Mouse (Mus musculus) neural tube, embryonic 11.5 days (tissue): ENCODE data around the gene Exoc8. TPM values are rescaled to one million over a fixed set of nuclear protein-coding genes. Genes with fewer than 3 reads are reported as not detected.
A peak's percentile ranks its signal among the peaks of the same experiment; 100 is the strongest.

Experiments used
- ATAC-seq: fragments of 200-750 bp; cut with Nextera tagmentation; 2 replicates; pipeline ENCODE4 v1.8.0; 2017; ENCODE audit warnings: moderate number of reproducible peaks, mild to moderate bottlenecking, moderate TSS enrichment, moderate library complexity; ENCODE audit not compliant: insufficient read depth, low FRiP score, low TSS enrichment
- DNase-seq: peaks from one replicate; pipeline ENCODE4 v3.0.0-alpha.2; 2015; ENCODE audit warnings: low spot score
- H3K27ac ChIP-seq: fragments of 300-500 bp; sonication (generic); 2 replicates; pipeline ENCODE4 v1.5.1; 2014; ENCODE audit warnings: low read depth, mild to moderate bottlenecking, low read length
- H3K27me3 ChIP-seq: fragments of 300-500 bp; sonication (generic); 2 replicates; pipeline ENCODE4 v1.6.1; 2014; ENCODE audit warnings: mild to moderate bottlenecking, low read length, mixed read lengths; ENCODE audit not compliant: control insufficient read depth, insufficient read depth
- H3K36me3 ChIP-seq: fragments of 300-500 bp; sonication (generic); 2 replicates; pipeline ENCODE4 v1.6.1; 2014; ENCODE audit warnings: mild to moderate bottlenecking, low read length, moderate library complexity, mixed read lengths; ENCODE audit not compliant: control insufficient read depth, insufficient read depth
- H3K4me1 ChIP-seq: fragments of 300-500 bp; sonication (generic); 2 replicates; pipeline ENCODE4 v1.6.1; 2014; ENCODE audit warnings: low read length, mixed read lengths; ENCODE audit not compliant: control insufficient read depth, insufficient read depth
- H3K4me2 ChIP-seq: fragments of 300-500 bp; sonication (generic); 2 replicates; pipeline ENCODE4 v1.6.1; 2014; ENCODE audit warnings: low read depth, mild to moderate bottlenecking, moderate library complexity
- H3K4me3 ChIP-seq: fragments of 300-500 bp; sonication (generic); 2 replicates; pipeline ENCODE4 v1.5.1; 2014; ENCODE audit warnings: low read depth, low read length
- H3K9ac ChIP-seq: fragments of 300-500 bp; sonication (generic); 2 replicates; pipeline ENCODE4 v1.6.1; 2014; ENCODE audit warnings: mild to moderate bottlenecking, low read length
- H3K9me3 ChIP-seq: fragments of 300-500 bp; sonication (generic); 2 replicates; pipeline ENCODE4 v1.6.1; 2016; ENCODE audit warnings: low read length; ENCODE audit not compliant: control insufficient read depth
- WGBS: fragments of 180-500 bp; shearing (Covaris S2); extraction: QIAGEN DNeasy Blood & Tissue Kit; methylation state at CpG from one replicate; pipeline ENCODE4 v1.1.7; 2014; 5-methylcytosine and 5-hydroxymethylcytosine counted together
- polyA plus RNA-seq: library from polyadenylated mRNA; unstranded; fragments of >200 nt; fragmentation: Nextera tagmentation; extraction: Ambion mirVana; gene quantifications from 2 replicates; pipeline ENCODE4 v1.2.1, GENCODE M21; 2014

The Exoc8 gene
- polyA plus RNA-seq, 1 experiment from 2014 or later: 7.7 TPM

- ATAC-seq: no peak
- no peaks in the 10 kb centered on the region for H3K9me3 ChIP-seq
- WGBS: 80% methylated on average over 17 of the region's 17 CpGs
- H3K27me3 ChIP-seq: no peaks in the 10 kb centered on the region
- H3K36me3 ChIP-seq: peaks cover 9% of the 10 kb centered on the region
- no peak overlapping the region for H3K27ac ChIP-seq
- no peak for DNase-seq
- no peak overlapping the region for H3K9ac ChIP-seq
- H3K4me3 ChIP-seq: no peak overlapping the region
- H3K4me1 ChIP-seq: no peaks in the 10 kb centered on the region
- H3K4me2 ChIP-seq: no peak overlapping the region
Observed at GRCm38 (mm10) chr8:124911938-124912872, 14.7 kb upstream of the Exoc8 start.

DNA sequence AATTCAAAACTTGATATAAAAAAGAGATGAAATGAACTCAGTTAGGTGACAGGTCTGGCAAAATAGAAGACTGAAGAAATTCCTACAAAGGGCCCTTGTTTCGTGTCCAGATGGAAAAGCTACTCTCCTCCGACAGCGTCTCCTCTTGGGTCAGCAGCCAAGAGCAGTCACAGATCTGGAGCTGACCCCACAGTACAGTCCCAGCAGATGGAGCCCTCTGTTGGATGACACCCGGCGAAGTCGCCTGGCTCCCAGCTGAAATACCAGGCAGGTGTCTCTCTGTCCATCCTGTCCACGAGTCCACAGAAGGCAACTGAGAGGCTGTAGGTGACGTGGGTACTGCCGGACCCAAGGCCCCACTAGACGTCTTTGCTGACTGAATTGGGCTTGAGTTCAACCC, 12.8 kb upstream of the Exoc8 start:
- no peaks in the 10 kb centered on the region for H3K27me3 ChIP-seq
- ATAC-seq: no peak
- WGBS: 81% methylated on average over 10 of the region's 10 CpGs
- no peaks in the 10 kb centered on the region for H3K4me1 ChIP-seq
- no peak overlapping the region for H3K4me2 ChIP-seq
- no peak overlapping the region for H3K27ac ChIP-seq
- no peak for DNase-seq
- H3K4me3 ChIP-seq: no peak overlapping the region
- peaks cover 11% of the 10 kb centered on the region for H3K36me3 ChIP-seq
- H3K9me3 ChIP-seq: no peaks in the 10 kb centered on the region
- no peak overlapping the region for H3K9ac ChIP-seq

- ATAC-seq (no peak), DNase-seq (no peak)
- WGBS: 91% methylated on average over 16 of the region's 16 CpGs
- Histone ChIP-seq H3K4me2 (no peak overlapping the region), H3K27me3 (no peaks in the 10 kb centered on the region), H3K4me3 (no peak overlapping the region), H3K4me1 (no peaks in the 10 kb centered on the region), H3K36me3 (peaks cover 11% of the 10 kb centered on the region), H3K27ac (no peak overlapping the region), H3K9me3 (no peaks in the 10 kb centered on the region), H3K9ac (no peak overlapping the region)
Observed at GRCm38 (mm10) chr8:124909936-124910335, 12.4 kb upstream of the Exoc8 start.

DNA sequence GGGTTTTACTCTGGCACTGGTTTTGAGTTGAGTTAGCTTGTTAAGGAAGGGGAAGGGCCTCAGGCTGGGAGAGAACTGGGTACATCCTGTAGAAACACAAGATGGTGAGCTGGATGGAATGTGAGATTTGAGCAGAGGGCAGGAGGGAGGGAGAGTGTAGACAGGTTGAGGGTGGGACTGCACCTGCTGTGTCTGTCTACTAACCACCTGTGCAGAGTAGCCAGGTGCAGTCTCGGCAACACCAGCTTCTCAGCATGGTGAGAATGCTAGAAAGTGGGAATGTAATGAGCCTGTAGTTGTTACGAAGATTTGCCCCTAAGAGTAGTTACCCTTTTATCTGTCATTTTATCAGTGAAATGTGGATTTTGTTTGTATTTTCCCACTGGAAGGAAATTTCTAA, 8.0 kb upstream of the Exoc8 start:
- H3K4me2 ChIP-seq: no peak overlapping the region
- H3K4me1 ChIP-seq: no peaks in the 10 kb centered on the region
- H3K27me3 ChIP-seq: no peaks in the 10 kb centered on the region
- H3K36me3 ChIP-seq: peaks cover 11% of the 10 kb centered on the region
- no peak overlapping the region for H3K4me3 ChIP-seq
- no peak overlapping the region for H3K27ac ChIP-seq
- 93% methylated on average over 2 of the region's 2 CpGs for WGBS
- ATAC-seq (no peak), DNase-seq (no peak)
- H3K9ac ChIP-seq: no peak overlapping the region
- H3K9me3 ChIP-seq: no peaks in the 10 kb centered on the region

- ATAC-seq (no peak), DNase-seq (no peak)
- peaks cover 11% of the 10 kb centered on the region for H3K36me3 ChIP-seq
- no peak overlapping the region for H3K9ac ChIP-seq
- no peaks in the 10 kb centered on the region for H3K27me3 ChIP-seq
- H3K4me2 ChIP-seq: no peak overlapping the region
- peaks cover 6% of the 10 kb centered on the region for H3K4me1 ChIP-seq
- no peak overlapping the region for H3K27ac ChIP-seq
- no peak overlapping the region for H3K4me3 ChIP-seq
- H3K9me3 ChIP-seq: no peaks in the 10 kb centered on the region
- 95% methylated on average over 15 of the region's 15 CpGs for WGBS
Observed at GRCm38 (mm10) chr8:124903198-124903597, 5.7 kb upstream of the Exoc8 start.

- Histone ChIP-seq H3K9ac (peak overlapping the region; percentile 79), H3K27ac (peak overlapping the region; percentile 56; the same call in 1 of the 2 replicates), H3K9me3 (no peaks in the 10 kb centered on the region), H3K4me3 (peak overlapping the region; percentile 95), H3K4me1 (peaks cover 12% of the 10 kb centered on the region), H3K36me3 (peaks cover 10% of the 10 kb centered on the region), H3K27me3 (no peaks in the 10 kb centered on the region), H3K4me2 (peak overlapping the region; percentile 100)
- no peak for DNase-seq
- peak; percentile 48 for ATAC-seq
- 9% methylated on average over 31 of the region's 31 CpGs for WGBS
Observed at GRCm38 (mm10) chr8:124898251-124898905, 873 bp upstream of the Exoc8 start.

GRCm38 (mm10) chr8:124896632-124897385, 696 bp downstream of the Exoc8 start:
- H3K27ac ChIP-seq: 0 out of 2 replicates have a peak overlapping the region, but pooled peaks have one; percentile 27
- peak overlapping the region; percentile 100 for H3K4me2 ChIP-seq
- H3K9me3 ChIP-seq: no peaks in the 10 kb centered on the region
- DNase-seq (peak; percentile 75), ATAC-seq (peak; percentile 48)
- no peaks in the 10 kb centered on the region for H3K27me3 ChIP-seq
- H3K4me3 ChIP-seq: peak overlapping the region; percentile 95
- peaks cover 12% of the 10 kb centered on the region for H3K4me1 ChIP-seq
- 2% methylated on average over 60 of the region's 60 CpGs for WGBS
- H3K36me3 ChIP-seq: peaks cover 5% of the 10 kb centered on the region
- peak overlapping the region; percentile 79 for H3K9ac ChIP-seq

- peaks cover 2% of the 10 kb centered on the region for H3K36me3 ChIP-seq
- H3K4me3 ChIP-seq: peak overlapping the region; percentile 95
- ATAC-seq (no peak), DNase-seq (no peak)
- H3K9ac ChIP-seq: no peak overlapping the region; the same call in 1 of the 2 replicates
- H3K27me3 ChIP-seq: no peaks in the 10 kb centered on the region
- 91% methylated on average over 26 of the region's 26 CpGs for WGBS
- H3K9me3 ChIP-seq: no peaks in the 10 kb centered on the region
- H3K4me1 ChIP-seq: peaks cover 12% of the 10 kb centered on the region
- H3K4me2 ChIP-seq: peak overlapping the region; percentile 100
- no peak overlapping the region for H3K27ac ChIP-seq
Observed at GRCm38 (mm10) chr8:124896010-124896631, 1.4 kb downstream of the Exoc8 start.
